Mouse (Mus musculus) brown adipose tissue, adult 24 weeks (tissue): ENCODE data around the gene Rnf41. TPM values are rescaled to one million over a fixed set of nuclear protein-coding genes. Genes with fewer than 3 reads are reported as not detected.

Experiments
- polyA plus RNA-seq: library from polyadenylated mRNA; stranded (reverse); fragments of >200 nt; gene quantifications from 2 replicates; pipeline ENCODE4 v1.2.4, GENCODE M21; 2012; ENCODE audit not compliant: missing spikeins, insufficient read depth, insufficient read length

Rnf41 gene
- polyA plus RNA-seq, 1 experiment: 17.1 TPM

Other genes with a start within 250 kb of the Rnf41 start
- gene Rbms2, start 231.4 kb upstream of the Rnf41 start, polyA plus RNA-seq: 93.3 and 95.4 TPM in 2 replicates
- gene Gls2, start 217.2 kb upstream of the Rnf41 start, polyA plus RNA-seq: 0.87 TPM in 1 of 2 replicates, not detected in the other
- gene Spryd4, start 199.8 kb upstream of the Rnf41 start, polyA plus RNA-seq: 7.8 and 10.0 TPM in 2 replicates
- not detected in 2 replicates for gene Mip, start 185.8 kb upstream of the Rnf41 start, polyA plus RNA-seq
- 3.6 and 5.3 TPM in 2 replicates for gene Timeless, start 179.6 kb upstream of the Rnf41 start, polyA plus RNA-seq
- not detected in 2 replicates for gene Apon, start 157.6 kb upstream of the Rnf41 start, polyA plus RNA-seq
- gene Apof, start 143.0 kb upstream of the Rnf41 start, polyA plus RNA-seq: not detected in 2 replicates
- gene Stat2, start 141.1 kb upstream of the Rnf41 start, polyA plus RNA-seq: 5.4 and 5.5 TPM in 2 replicates
- not detected in 2 replicates for gene Il23a, start 112.9 kb upstream of the Rnf41 start, polyA plus RNA-seq
- gene Pan2, start 108.3 kb upstream of the Rnf41 start, polyA plus RNA-seq: 5.9 and 8.9 TPM in 2 replicates
- gene Cnpy2, start 89.2 kb upstream of the Rnf41 start, polyA plus RNA-seq: 115 and 131 TPM in 2 replicates
- 1,610 and 1,861 TPM in 2 replicates for gene Cs, start 73.9 kb upstream of the Rnf41 start, polyA plus RNA-seq
- gene Coq10a, start 42.7 kb upstream of the Rnf41 start, polyA plus RNA-seq: 122 and 173 TPM in 2 replicates
- 16.9 and 22.4 TPM in 2 replicates for gene Ankrd52, start 34.5 kb upstream of the Rnf41 start, polyA plus RNA-seq
- not detected in 2 replicates for gene Slc39a5, start 10.4 kb upstream of the Rnf41 start, polyA plus RNA-seq
- gene Nabp2, start 165 bp upstream of the Rnf41 start, polyA plus RNA-seq: 67.1 and 87.6 TPM in 2 replicates
- 63.7 and 94.7 TPM in 2 replicates for gene Smarcc2, start 47.6 kb downstream of the Rnf41 start, polyA plus RNA-seq
- 1,414 and 1,508 TPM in 2 replicates for gene Myl6, start 82.5 kb downstream of the Rnf41 start, polyA plus RNA-seq
- gene Myl6b, start 87.0 kb downstream of the Rnf41 start, polyA plus RNA-seq: 13.5 and 24.5 TPM in 2 replicates
- gene Esyt1, start 114.2 kb downstream of the Rnf41 start, polyA plus RNA-seq: 31.6 and 35.5 TPM in 2 replicates
- gene Zc3h10, start 136.1 kb downstream of the Rnf41 start, polyA plus RNA-seq: 4.7 TPM in 2 replicates
- 1,628 and 2,018 TPM in 2 replicates for gene Rpl41, start 137.6 kb downstream of the Rnf41 start, polyA plus RNA-seq
- gene Pa2g4, start 154.3 kb downstream of the Rnf41 start, polyA plus RNA-seq: 36.0 and 56.8 TPM in 2 replicates
- 1.3 and 2.0 TPM in 2 replicates for gene Erbb3, start 178.0 kb downstream of the Rnf41 start, polyA plus RNA-seq
- 292 and 473 TPM in 2 replicates for gene Rps26, start 215.1 kb downstream of the Rnf41 start, polyA plus RNA-seq
- 0.32 and 0.58 TPM in 2 replicates for gene Ikzf4, start 234.3 kb downstream of the Rnf41 start, polyA plus RNA-seq